8 mouse cellular contexts compared by ENCODE assay signal in the genomic region with DNA sequence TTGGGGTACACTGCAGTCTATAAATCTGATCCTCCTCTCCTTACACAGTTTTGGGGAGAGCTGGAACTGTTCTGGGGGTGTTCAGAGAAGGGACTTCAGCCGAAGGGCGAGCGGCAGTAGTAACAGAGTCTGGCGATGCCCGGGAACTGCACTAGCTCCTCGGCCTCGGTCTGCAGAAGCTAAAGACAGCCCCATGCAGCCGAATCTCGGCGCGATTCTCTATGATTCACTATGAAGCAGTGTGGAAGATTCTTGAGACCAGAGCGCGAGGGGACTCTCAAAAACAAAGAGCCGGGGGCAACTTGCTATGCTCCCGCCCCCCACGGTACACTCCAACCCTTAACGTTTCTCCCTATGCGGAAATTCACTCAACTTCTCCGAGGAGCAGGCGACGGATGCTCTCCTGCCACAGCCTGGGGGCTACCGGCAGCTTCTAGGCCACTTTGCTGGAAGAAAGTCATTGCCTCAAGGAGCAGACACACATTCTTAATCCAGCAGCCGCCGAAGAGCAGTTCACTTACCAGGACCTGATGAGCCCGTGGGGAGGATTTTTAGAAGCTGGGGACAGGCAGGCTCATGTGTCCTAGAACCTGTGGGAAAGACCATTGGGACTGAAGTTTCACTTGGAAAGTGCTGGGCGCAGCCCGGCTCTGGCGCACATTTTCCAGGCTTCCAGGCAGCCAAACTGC.
DNase-seq lines count a peak whose midpoint lies in the region; ATAC-seq lines count a peak whose summit lies in the region.

No protein-coding gene starts in this region.

- H3K4me1 ChIP-seq in embryonic facial prominence, embryonic 14.5 days (ENCODE audit: control insufficient read depth, insufficient read depth, low read length): peaks cover 29% of the 10 kb centered on the region

- intact Hi-C loops in heart, postnatal 10 days (cut with DNase I): no loop called here

- no peaks in the 10 kb centered on the region for H3K36me3 ChIP-seq in embryonic facial prominence, embryonic 14.5 days (ENCODE audit: control insufficient read depth, insufficient read depth, low read length)

- peak overlapping the region; percentile 49 for H3K27ac ChIP-seq in embryonic facial prominence, embryonic 14.5 days (replicated peaks; ENCODE audit: low read depth, low read length)

- H3K9ac ChIP-seq in embryonic facial prominence, embryonic 14.5 days (ENCODE audit: low read depth, low read length): peak overlapping the region; percentile 68

- H3K27me3 ChIP-seq in embryonic facial prominence, embryonic 14.5 days (replicated peaks; ENCODE audit: control insufficient read depth, insufficient read depth, low read length): no peaks in the 10 kb centered on the region

- WGBS in embryonic facial prominence, embryonic 14.5 days: 2% methylated on average over 23 of the region's 28 CpGs

- peak overlapping the region; percentile 90 for H3K4me2 ChIP-seq in embryonic facial prominence, embryonic 14.5 days (ENCODE audit: low read depth, low read length)

- peak; percentile 38; the same call in 1 of the 2 replicates for ATAC-seq in embryonic facial prominence, embryonic 14.5 days (ENCODE audit: low read depth)
- no peak for ATAC-seq in erythroid progenitor cell, adult 5-6 weeks (replicated peaks; ENCODE audit: low FRiP score, poor library complexity, severe bottlenecking)

- peak; percentile 25 for DNase-seq in right cerebral cortex, postnatal 14 days
- no peak for DNase-seq in right cerebral cortex, adult 18-20 months
- DNase-seq in embryonic facial prominence, embryonic 14.5 days (ENCODE audit: low spot score): peak; percentile 67
- peak; percentile 73 to 75 for DNase-seq in heart, postnatal 10 days
- DNase-seq in kidney, postnatal 25 days: peak; percentile 38 to 48
- DNase-seq in mesoderm, embryonic 11.5 days (ENCODE audit: low read depth, low spot score): peak; percentile 59
- peak; percentile 39 for DNase-seq in urinary bladder, postnatal 25 days (ENCODE audit: low spot score)

- no peaks in the 10 kb centered on the region for H3K9me3 ChIP-seq in embryonic facial prominence, embryonic 14.5 days (ENCODE audit: control insufficient read depth, low read length)

- peak overlapping the region; percentile 38 for H3K4me3 ChIP-seq in embryonic facial prominence, embryonic 14.5 days (ENCODE audit: low read depth, low read length)
